Mouse (Mus musculus) thymus, adult 2 months (tissue): Measurements from ENCODE around the gene Psmd3.

ENCODE experiments used
- CTCF ChIP-seq: fragments of 200-500 bp; IDR thresholded peaks from 2 replicates; pipeline ENCODE4 v1.5.1; 2012; ENCODE audit warnings: mild to moderate bottlenecking, control low read depth, low read length, moderate library complexity, borderline replicate concordance; ENCODE audit not compliant: control insufficient read depth, poor library complexity, insufficient read depth; ENCODE audit errors: extremely low read depth
- POLR2A ChIP-seq: fragments of 200-500 bp; IDR thresholded peaks from 2 replicates; pipeline ENCODE4 v1.6.1; 2012; ENCODE audit warnings: mild to moderate bottlenecking, low read length, control low read depth, moderate library complexity; ENCODE audit not compliant: control insufficient read depth, poor library complexity, insufficient read depth; ENCODE audit errors: extremely low read depth

GRCm38 (mm10) chr11:98717904-98718303 is 35.5 kb downstream of the Psmd3 start:
- TF ChIP-seq POLR2A (no peak), CTCF (peak; percentile 79; the same call in 1 of the 2 replicates)
